Mouse (Mus musculus): Measurements from ENCODE around the gene Mtus2.

Gene Mtus2

DNA sequence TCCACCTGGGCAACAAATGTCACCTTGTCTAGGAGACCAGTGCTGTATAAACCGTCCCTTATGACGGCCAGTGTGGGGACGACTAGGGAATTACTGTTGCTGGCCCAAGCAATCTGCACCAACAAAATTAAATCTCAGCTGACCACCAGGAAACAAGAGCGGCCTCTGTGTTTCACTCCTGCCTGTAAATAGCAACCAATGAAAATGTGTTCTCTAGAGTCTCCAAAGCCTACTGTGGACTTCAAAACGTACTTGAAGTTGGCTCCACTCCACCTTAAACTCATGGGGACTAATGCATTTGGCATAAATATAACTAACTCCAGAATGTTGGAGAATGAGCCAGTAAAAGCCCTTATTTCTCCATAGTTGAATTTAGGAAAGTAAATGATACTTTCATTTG is 387.3 kb downstream of the Mtus2 start:
- DNase-seq (ENCODE audit: low read depth, low spot score): no peak

- DNase-seq (ENCODE audit: low read depth, low spot score): no peak
These were observed 389.4 kb downstream of the Mtus2 start for GRCm38 (mm10) chr5:148346543-148346942.

DNA sequence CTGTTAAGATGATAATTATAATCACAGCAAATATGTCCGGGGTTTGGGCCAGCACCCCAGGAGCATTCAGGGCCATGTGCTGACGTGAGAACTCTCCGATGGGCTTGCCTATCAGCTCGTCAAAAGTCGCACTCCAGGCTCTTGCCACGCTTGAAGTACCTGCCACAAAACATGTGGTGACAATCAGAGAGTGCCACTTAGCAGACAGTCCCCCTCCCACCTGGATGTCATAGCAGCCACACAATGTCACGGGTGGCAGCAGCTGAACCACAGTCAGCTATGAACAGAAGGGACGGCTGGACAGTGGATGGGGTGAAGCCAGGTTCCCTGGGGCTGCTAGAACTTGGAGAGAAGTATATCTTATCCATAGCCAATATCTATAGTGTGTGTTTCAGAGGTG is 391.0 kb downstream of the Mtus2 start:
- DNase-seq (ENCODE audit: low read depth, low spot score): no peak

DNA sequence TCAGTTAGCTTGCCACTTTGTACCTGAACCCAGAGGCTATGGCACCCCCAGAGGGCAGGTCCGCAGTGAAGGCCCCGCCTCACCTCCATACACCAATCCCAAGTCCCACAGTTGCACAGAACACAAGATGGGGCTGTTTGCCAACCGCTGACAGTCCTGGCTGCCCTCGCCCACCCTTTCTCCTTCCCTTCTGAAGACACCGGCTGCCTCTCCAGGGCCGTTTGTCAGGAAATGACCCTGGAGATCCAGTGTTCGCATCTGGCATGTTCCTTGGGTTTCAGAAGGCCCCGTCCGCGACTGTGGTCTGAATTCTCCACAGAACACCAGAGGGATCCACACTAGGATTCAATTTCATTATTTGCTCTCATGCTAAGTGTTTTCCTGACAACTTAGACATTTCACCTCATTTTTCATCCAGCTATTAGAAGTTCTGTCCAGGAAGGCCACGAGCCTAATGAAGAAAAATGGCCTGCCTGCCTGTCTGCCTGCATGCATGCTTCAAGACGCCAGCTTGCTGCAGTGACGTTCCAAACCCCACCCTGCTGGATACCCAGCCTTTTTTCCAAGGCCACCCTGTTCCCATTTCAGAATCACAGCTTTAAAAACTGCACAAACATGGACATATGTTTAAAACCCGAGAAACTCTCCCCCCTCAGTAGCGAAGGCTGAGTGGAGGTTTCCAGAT is 392.3 kb downstream of the Mtus2 start:
- no peak for DNase-seq (ENCODE audit: low read depth, low spot score)

DNA sequence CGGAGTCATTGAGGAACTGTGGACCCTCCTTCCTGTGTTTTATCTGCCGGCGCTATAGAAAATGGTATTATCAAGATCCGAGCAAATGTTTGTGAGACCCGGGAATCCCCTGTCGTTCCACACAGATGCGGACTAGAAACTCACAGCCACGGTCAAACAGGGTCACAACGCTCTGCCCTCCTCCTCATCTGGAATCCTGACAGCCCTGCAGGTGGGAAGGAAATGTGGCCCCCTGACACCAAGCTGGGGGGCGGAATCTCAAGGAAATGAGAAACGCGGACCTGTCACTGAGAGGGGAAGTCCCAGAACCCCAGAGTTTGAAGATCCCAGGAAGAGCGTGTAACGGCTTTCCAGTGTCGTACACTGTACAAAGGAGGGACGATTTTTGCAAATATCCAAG is 396.3 kb downstream of the Mtus2 start:
- no peak for DNase-seq (ENCODE audit: low read depth, low spot score)

DNA sequence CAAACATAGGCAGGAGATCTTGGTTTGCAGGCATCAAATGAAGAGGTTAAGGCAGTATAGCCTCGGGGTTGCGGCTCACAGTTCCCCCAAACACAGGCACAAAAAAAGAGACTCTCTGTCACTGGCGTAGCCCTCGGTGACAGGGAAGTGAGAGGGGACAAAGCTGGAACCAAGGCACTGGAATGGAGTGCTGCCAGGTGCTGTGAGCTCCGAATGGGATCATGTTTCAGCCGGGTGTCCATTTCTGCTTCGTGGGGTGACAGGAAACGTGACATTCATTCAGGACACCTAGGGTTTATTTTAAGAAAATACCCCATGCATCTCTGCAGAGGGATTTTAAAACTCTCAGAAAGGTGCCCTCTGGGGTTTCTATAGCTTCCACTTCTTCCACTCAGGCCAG is 397.4 kb downstream of the Mtus2 start:
- DNase-seq (ENCODE audit: low read depth, low spot score): no peak

DNA sequence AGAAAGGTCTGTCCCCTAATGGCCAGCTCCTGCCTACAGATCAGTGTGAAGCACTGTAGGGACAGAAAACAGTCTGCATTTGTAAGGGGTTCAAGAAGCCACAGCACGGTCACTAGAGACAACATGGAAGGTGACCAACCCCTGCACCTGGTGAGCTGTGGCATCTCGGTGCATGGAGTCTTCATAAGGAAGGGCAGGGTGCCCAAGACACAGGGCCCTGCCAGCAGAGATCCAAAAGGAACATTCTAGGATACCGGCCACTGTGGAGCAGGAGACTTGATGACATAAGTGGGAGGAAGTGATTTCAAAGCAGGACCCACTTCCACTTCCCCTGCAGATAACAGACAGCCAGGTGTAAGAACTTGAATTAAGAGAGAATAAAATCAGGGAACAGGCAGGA is 398.7 kb downstream of the Mtus2 start:
- DNase-seq (ENCODE audit: low read depth, low spot score): no peak

- DNase-seq (ENCODE audit: low read depth, low spot score): no peak
These were observed 400.0 kb downstream of the Mtus2 start for GRCm38 (mm10) chr5:148357168-148357567.

GRCm38 (mm10) chr5:148359131-148359530 is 402.0 kb downstream of the Mtus2 start:
- no peak for DNase-seq (ENCODE audit: low read depth, low spot score)

- no peak for DNase-seq (ENCODE audit: low read depth, low spot score)
These were observed 404.0 kb downstream of the Mtus2 start for GRCm38 (mm10) chr5:148360922-148361758.

- no peak for DNase-seq (ENCODE audit: low read depth, low spot score)
These were observed 404.6 kb downstream of the Mtus2 start for GRCm38 (mm10) chr5:148361759-148362010.

DNA sequence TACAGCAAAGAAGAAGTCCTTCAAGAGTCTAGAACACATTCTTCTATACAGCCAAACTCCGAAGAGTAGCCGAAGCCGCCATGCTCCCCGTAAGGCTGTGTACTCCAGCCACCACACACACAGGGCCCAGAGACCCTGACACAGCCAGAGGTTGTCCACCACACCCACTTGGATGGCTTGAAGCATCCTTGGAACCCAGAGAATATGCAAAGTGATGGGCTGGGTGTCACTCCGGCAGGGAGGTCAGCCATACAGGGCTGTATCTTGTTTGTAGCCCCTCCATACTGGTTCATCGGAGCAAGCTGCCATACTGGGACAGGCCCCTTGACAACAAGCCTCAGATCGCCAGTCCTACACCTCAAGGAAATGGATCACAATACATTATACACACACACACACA is 405.2 kb downstream of the Mtus2 start:
- DNase-seq (ENCODE audit: low read depth, low spot score): no peak

DNA sequence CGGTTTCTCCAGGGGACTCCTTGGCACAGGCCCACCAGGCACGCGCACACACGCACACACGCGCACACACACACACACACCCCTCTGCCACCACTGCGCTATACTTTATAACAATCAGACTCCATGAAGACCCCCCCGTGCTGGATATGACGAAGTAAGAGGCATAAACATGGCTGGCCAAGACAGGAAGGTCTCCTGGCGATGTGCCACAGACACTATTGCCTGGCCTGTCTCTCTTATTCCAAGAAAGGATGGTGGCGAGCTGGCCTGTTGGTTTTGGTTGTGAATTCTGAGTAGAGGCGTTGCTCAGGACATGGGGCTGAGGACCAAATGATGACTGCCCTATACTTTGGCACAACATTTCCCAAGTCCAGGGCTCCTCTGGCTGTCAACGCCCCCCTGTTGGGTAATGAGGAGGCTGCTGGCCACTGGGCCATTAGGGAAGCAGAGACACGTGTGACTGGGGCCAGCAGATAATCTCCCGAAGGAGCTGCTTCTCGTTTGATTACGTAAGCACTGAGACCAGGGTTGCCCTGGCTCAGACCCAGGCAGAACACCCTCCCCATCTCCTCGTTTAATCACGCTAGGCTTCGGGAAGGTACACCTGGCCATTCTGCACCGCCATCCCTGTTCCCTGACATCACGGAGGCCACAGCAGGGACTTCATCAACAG is 406.5 kb downstream of the Mtus2 start:
- DNase-seq (ENCODE audit: low read depth, low spot score): no peak

All from c-Kit-negative CD71-positive TER-119-positive erythroid progenitor cells, embryonic 14.5 days (primary cell).